ENCODE assay signal across 8 mouse cellular contexts in genomic region chr8:87594272-87594671, GRCm38 (mm10). TPM values are rescaled to one million over a fixed set of nuclear protein-coding genes. Genes with fewer than 3 reads are reported as not detected.
DNase-seq lines count a peak whose midpoint lies in the region.

No protein-coding gene starts in this region.

- DNase-seq in B cell, adult 2 months, result peak; percentile 66 to 67
- DNase-seq in adrenal gland, postnatal 14 days, result peak; percentile 79
- DNase-seq in embryo, embryonic 9.5 days (ENCODE audit: extremely low spot score), result peak; percentile 57
- DNase-seq in heart, adult 8-10 months (ENCODE audit: low spot score), result peak; percentile 16
- DNase-seq in kidney, postnatal 36 days, result peak; percentile 56 to 79
- DNase-seq in lung, adult 18-20 months, result peak; percentile 11 to 21
- DNase-seq in ovary, postnatal 10 days (ENCODE audit: low spot score), result peak; percentile 23
- peak; percentile 65 for DNase-seq in thymus, postnatal 4 days

RNA-seq across cellular contexts. Expression of gene 4933402J07Rik, which starts 30.6 kb away (rescaled TPM):
- not detected in 2 replicates for total RNA-seq in adrenal gland, postnatal 14 days (2021)
- not detected for total RNA-seq in heart, adult 8-10 months (2022)

Comparison
In these comparisons a context has a peak if more than half of its experiments do, and no peak if none do; other contexts are left out.
1. Peak in every context shown above with its lines: DNase-seq.
2. DNase-seq: peak in every context shown above with its lines; median percentile 79 in adrenal gland, postnatal 14 days; 68 in kidney, postnatal 36 days; 66 in B cell, adult 2 months; 65 in thymus, postnatal 4 days; 57 in embryo, embryonic 9.5 days; 23 in ovary, postnatal 10 days; 16 in heart, adult 8-10 months; 16 in lung, adult 18-20 months.